Mouse (Mus musculus) lung, adult 2 months (tissue): Measurements from ENCODE around the gene Gm10228.
"Not testable (repeated sequence)": the region's sequence is repeated elsewhere in the genome, so short reads cannot be mapped to it uniquely, and the experiment has no call there.

ENCODE experiments used
- CTCF ChIP-seq: fragments of 200-500 bp; IDR thresholded peaks from 2 replicates; pipeline ENCODE4 v1.5.1; 2011; ENCODE audit warnings: mild to moderate bottlenecking, low read length, control low read depth; ENCODE audit not compliant: insufficient read depth
- POLR2A ChIP-seq: fragments of 200-500 bp; IDR thresholded peaks from 2 replicates; pipeline ENCODE4 v1.6.1; 2011; ENCODE audit warnings: low read depth, mild to moderate bottlenecking, control low read depth, low read length, borderline replicate concordance; ENCODE audit errors: extremely low read depth

- not testable (repeated sequence) for TF ChIP-seq CTCF, POLR2A
These were observed 22.6 kb upstream of the Gm10228 start, which contains the start of gene 1110025L11Rik for GRCm38 (mm10) chr16:89063902-89064301.
